Mouse (Mus musculus): Measurements from ENCODE around the gene Mrps9.

GRCm38 (mm10) chr1:42813301-42813845, 37.7 kb upstream of the Mrps9 start:
- no peak for TF ChIP-seq CTCF (IDR thresholded peaks at IDR 0.05; ENCODE audit: borderline replicate concordance, insufficient read depth, low read length)
- TF ChIP-seq POLR2A (IDR thresholded peaks at IDR 0.05; ENCODE audit: low read depth, low read length): no peak

All from embryonic fibroblast, embryonic 13.5 days (primary cell).